Mouse (Mus musculus): ENCODE data around the gene Rsph6a. TPM values are rescaled to one million over a fixed set of nuclear protein-coding genes. Genes with fewer than 3 reads are reported as not detected.

The Rsph6a gene
- polyA plus RNA-seq, 2 experiments = not detected

DNA sequence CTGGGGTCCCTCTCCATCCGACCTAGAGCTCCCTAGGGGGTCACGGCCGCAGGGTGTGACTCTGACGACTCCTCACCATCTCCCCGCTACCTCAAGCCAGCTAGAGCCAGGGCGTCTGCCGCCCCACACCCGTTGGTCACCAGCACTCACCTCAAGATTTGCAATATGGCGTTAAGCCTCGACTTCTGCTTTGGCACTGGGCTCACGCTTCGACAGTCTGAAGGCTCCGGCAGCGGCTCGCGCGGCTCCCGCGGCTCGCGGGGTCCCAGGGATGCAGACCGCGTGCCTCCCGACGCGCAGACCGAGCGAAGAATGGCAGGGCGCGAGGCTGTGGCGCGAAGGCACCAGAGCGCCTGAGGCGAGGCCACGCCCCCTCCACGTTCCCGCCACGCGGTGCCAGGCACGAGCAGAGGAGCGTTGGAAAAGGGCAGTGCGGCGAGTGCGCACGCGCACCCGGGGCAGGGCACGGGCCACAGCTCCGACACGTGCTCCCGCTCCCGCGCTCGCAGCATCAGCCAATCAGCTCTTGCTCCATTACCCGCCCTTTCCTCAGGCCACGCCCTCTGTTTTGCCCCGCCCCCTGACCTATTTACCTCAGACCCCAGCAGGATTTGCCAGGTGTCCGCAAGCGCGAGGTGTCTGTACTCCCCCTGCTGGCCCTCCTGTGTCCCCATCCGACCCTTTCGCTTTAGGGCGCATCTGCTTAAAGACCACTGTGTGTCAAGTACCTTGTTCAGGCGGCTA is 63.7 kb downstream of the Rsph6a start, which contains the start of gene Gm4969:
Gene Gm4969 (minus strand): TSS at position 341 of the 744 bp plus-strand sequence.
- 0 out of 4 replicates have a peak within 1 kb of the TSS, but pooled peaks of 1 of the 2 experiments have one; percentile 88 for H3K4me3 ChIP-seq (ENCODE audit: insufficient read depth in 1 of 2, low read depth in 2 of 2, low read length in 2 of 2)
- H3K27me3 ChIP-seq (ENCODE audit: control insufficient read depth, insufficient read depth, low read length) = peaks cover 7% of the 10 kb centered on the region
- peak within 1 kb of the TSS; percentile 94 for H3K4me2 ChIP-seq (ENCODE audit: low read depth)
- H3K36me3 ChIP-seq (replicated peaks; ENCODE audit: control insufficient read depth, insufficient read depth, low read depth) = no peaks in the 10 kb centered on the region
- no peak within 1 kb of the TSS for H3K27ac ChIP-seq
- ATAC-seq (ENCODE audit: insufficient read depth) = peak; percentile 17; the same call in 1 of the 2 replicates
- peak in 1 of 3 experiments; percentile 22 for DNase-seq (ENCODE audit: low read depth in 3 of 3, low spot score in 3 of 3)
- H3K9ac ChIP-seq (replicated peaks) = no peak within 1 kb of the TSS
- TF ChIP-seq EP300 (IDR thresholded peaks at IDR 0.05; ENCODE audit: low read depth) (no peak), CTCF (IDR thresholded peaks at IDR 0.05; ENCODE audit: low read depth) (peak; percentile 46)
- peaks cover 11 to 18% of the 10 kb centered on the region in 2 experiments for H3K4me1 ChIP-seq (replicated peaks; ENCODE audit: control insufficient read depth in 2 of 2, insufficient read depth in 2 of 2, low read length in 1 of 2)
- peaks cover 4% of the 10 kb centered on the region for H3K9me3 ChIP-seq (ENCODE audit: control insufficient read depth, low read length)
- WGBS (ENCODE audit: insufficient replicate concordance) = 27% methylated on average over 61 of the region's 64 CpGs

GRCm38 (mm10) chr7:19119083-19119482 is 64.6 kb downstream of the Rsph6a start:
- H3K27ac ChIP-seq = no peak overlapping the region
- peaks cover 4% of the 10 kb centered on the region for H3K9me3 ChIP-seq (ENCODE audit: control insufficient read depth, low read length)
- DNase-seq (ENCODE audit: low read depth in 3 of 3, low spot score in 3 of 3) = no peak
- H3K9ac ChIP-seq (replicated peaks) = no peak overlapping the region
- peak overlapping the region; percentile 88 to 91; a peak in 2 of 4 replicates for H3K4me3 ChIP-seq (ENCODE audit: insufficient read depth in 1 of 2, low read depth in 2 of 2, low read length in 2 of 2)
- no peak for TF ChIP-seq CTCF (IDR thresholded peaks at IDR 0.05; ENCODE audit: low read depth)
- TF ChIP-seq EP300 (IDR thresholded peaks at IDR 0.05; ENCODE audit: low read depth) = no peak
- peak overlapping the region; percentile 94 for H3K4me2 ChIP-seq (ENCODE audit: low read depth)
- H3K27me3 ChIP-seq (ENCODE audit: control insufficient read depth, insufficient read depth, low read length) = peaks cover 7% of the 10 kb centered on the region
- H3K36me3 ChIP-seq (replicated peaks; ENCODE audit: control insufficient read depth, insufficient read depth, low read depth) = no peaks in the 10 kb centered on the region
- peak; percentile 3; the same call in 1 of the 2 replicates for ATAC-seq (ENCODE audit: insufficient read depth)
- 86% methylated on average over 8 of the region's 8 CpGs for WGBS (ENCODE audit: insufficient replicate concordance)
- peaks cover 11 to 18% of the 10 kb centered on the region in 2 experiments for H3K4me1 ChIP-seq (replicated peaks; ENCODE audit: control insufficient read depth in 2 of 2, insufficient read depth in 2 of 2, low read length in 1 of 2)

GRCm38 (mm10) chr7:19119631-19120429 is 65.3 kb downstream of the Rsph6a start, which contains the start of gene Fbxo46:
Gene Fbxo46 (plus strand): TSS chr7:19119859.
- H3K9ac ChIP-seq (replicated peaks) = peak within 1 kb of the TSS; percentile 76
- no peaks in the 10 kb centered on the region for H3K36me3 ChIP-seq (replicated peaks; ENCODE audit: control insufficient read depth, insufficient read depth, low read depth)
- 1% methylated on average over 34 of the region's 34 CpGs for WGBS (ENCODE audit: insufficient replicate concordance)
- H3K27me3 ChIP-seq (ENCODE audit: control insufficient read depth, insufficient read depth, low read length) = peaks cover 7% of the 10 kb centered on the region
- H3K9me3 ChIP-seq (ENCODE audit: control insufficient read depth, low read length) = peaks cover 4% of the 10 kb centered on the region
- DNase-seq (ENCODE audit: low read depth in 3 of 3, low spot score in 3 of 3) = peak; percentile 92 to 95 (median 94)
- H3K4me1 ChIP-seq (replicated peaks; ENCODE audit: control insufficient read depth in 2 of 2, insufficient read depth in 2 of 2, low read length in 1 of 2) = peaks cover 11 to 18% of the 10 kb centered on the region in 2 experiments
- H3K27ac ChIP-seq = no peak within 1 kb of the TSS; the same call in 1 of the 2 replicates
- no peak for TF ChIP-seq CTCF (IDR thresholded peaks at IDR 0.05; ENCODE audit: low read depth)
- TF ChIP-seq EP300 (IDR thresholded peaks at IDR 0.05; ENCODE audit: low read depth) = no peak
- peak within 1 kb of the TSS; percentile 88 to 91 for H3K4me3 ChIP-seq (ENCODE audit: insufficient read depth in 1 of 2, low read depth in 2 of 2, low read length in 2 of 2)
- H3K4me2 ChIP-seq (ENCODE audit: low read depth) = peak within 1 kb of the TSS; percentile 94
- ATAC-seq (ENCODE audit: insufficient read depth) = peak; percentile 95

DNA sequence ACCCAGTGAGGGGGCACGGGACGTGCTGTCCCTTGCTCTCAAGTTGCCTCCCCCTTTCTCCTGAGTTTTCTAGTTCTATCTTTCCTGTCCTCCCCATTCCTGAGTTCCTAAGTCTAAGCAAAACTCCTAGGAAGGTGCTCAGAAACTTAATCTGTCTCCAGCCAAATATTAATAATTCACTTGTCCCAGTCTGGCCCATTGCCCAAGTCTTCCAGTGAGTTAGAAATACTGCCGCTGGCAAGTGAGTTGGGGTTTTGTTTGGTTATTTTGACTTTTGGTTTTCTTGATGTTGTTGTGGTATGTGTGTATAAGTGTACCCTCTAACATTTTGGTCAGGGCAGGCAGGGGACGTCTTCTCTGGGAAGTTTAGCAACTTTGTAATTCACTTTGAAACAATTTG is 67.2 kb downstream of the Rsph6a start:
- Histone ChIP-seq H3K4me2 (ENCODE audit: low read depth) (no peak overlapping the region), H3K27ac (no peak overlapping the region), H3K36me3 (replicated peaks; ENCODE audit: control insufficient read depth, insufficient read depth, low read depth) (no peaks in the 10 kb centered on the region), H3K9ac (replicated peaks) (no peak overlapping the region), H3K9me3 (ENCODE audit: control insufficient read depth, low read length) (peaks cover 4% of the 10 kb centered on the region), H3K4me1 (replicated peaks; ENCODE audit: control insufficient read depth in 2 of 2, insufficient read depth in 2 of 2, low read length in 1 of 2) (peaks cover 11 to 18% of the 10 kb centered on the region in 2 experiments), H3K4me3 (ENCODE audit: insufficient read depth in 1 of 2, low read depth in 2 of 2, low read length in 2 of 2) (no peak overlapping the region), H3K27me3 (ENCODE audit: control insufficient read depth, insufficient read depth, low read length) (peaks cover 7% of the 10 kb centered on the region)
- ATAC-seq (ENCODE audit: insufficient read depth) = no peak
- DNase-seq (ENCODE audit: low read depth in 3 of 3, low spot score in 3 of 3) = no peak
- TF ChIP-seq EP300 (IDR thresholded peaks at IDR 0.05; ENCODE audit: low read depth) = no peak
- no peak for TF ChIP-seq CTCF (IDR thresholded peaks at IDR 0.05; ENCODE audit: low read depth)
- 78% methylated on average over 4 of the region's 4 CpGs for WGBS (ENCODE audit: insufficient replicate concordance)

Small RNAs within 50 kb of the gene (microRNA-seq; reads per million reads assigned to microRNA genes)
- not detected for gene Mir3100

Other genes starting within 250 kb of the Rsph6a start
- gene Psg17, start 233.1 kb upstream of the Rsph6a start, polyA plus RNA-seq (2012; rRNA removed) = 0.03 TPM in 1 of 2 replicates, not detected in the other
- not detected in 2 replicates for gene Psg17, start 233.1 kb upstream of the Rsph6a start, polyA plus RNA-seq (2014; fragmentation: Nextera tagmentation; extraction: Ambion mirVana)
- 0.16 and 0.18 TPM in 2 replicates for gene Mill2, start 214.7 kb upstream of the Rsph6a start, polyA plus RNA-seq (2012; rRNA removed)
- gene Mill2, start 214.7 kb upstream of the Rsph6a start, polyA plus RNA-seq (2014; fragmentation: Nextera tagmentation; extraction: Ambion mirVana) = 0.09 and 0.19 TPM in 2 replicates
- gene Pglyrp1, start 183.4 kb upstream of the Rsph6a start, polyA plus RNA-seq (2012; rRNA removed) = 10.5 and 15.1 TPM in 2 replicates
- gene Pglyrp1, start 183.4 kb upstream of the Rsph6a start, polyA plus RNA-seq (2014; fragmentation: Nextera tagmentation; extraction: Ambion mirVana) = 23.2 and 32.0 TPM in 2 replicates
- 6.5 and 10.0 TPM in 2 replicates for gene Ccdc61, start 144.3 kb upstream of the Rsph6a start, polyA plus RNA-seq (2012; rRNA removed)
- gene Ccdc61, start 144.3 kb upstream of the Rsph6a start, polyA plus RNA-seq (2014; fragmentation: Nextera tagmentation; extraction: Ambion mirVana) = 5.5 and 6.7 TPM in 2 replicates
- gene Nova2, start 128.8 kb upstream of the Rsph6a start, polyA plus RNA-seq (2012; rRNA removed) = 0.11 TPM in 2 replicates
- 0.03 and 0.05 TPM in 2 replicates for gene Nova2, start 128.8 kb upstream of the Rsph6a start, polyA plus RNA-seq (2014; fragmentation: Nextera tagmentation; extraction: Ambion mirVana)
- gene Nanos2, start 67.3 kb upstream of the Rsph6a start, polyA plus RNA-seq (2012; rRNA removed) = not detected in 2 replicates
- not detected in 2 replicates for gene Nanos2, start 67.3 kb upstream of the Rsph6a start, polyA plus RNA-seq (2014; fragmentation: Nextera tagmentation; extraction: Ambion mirVana)
- 0.20 and 0.21 TPM in 2 replicates for gene Mypop, start 63.4 kb upstream of the Rsph6a start, polyA plus RNA-seq (2012; rRNA removed)
- gene Mypop, start 63.4 kb upstream of the Rsph6a start, polyA plus RNA-seq (2014; fragmentation: Nextera tagmentation; extraction: Ambion mirVana) = 0.30 and 0.34 TPM in 2 replicates
- gene Irf2bp1, start 50.6 kb upstream of the Rsph6a start, polyA plus RNA-seq (2012; rRNA removed) = 6.8 and 8.3 TPM in 2 replicates
- 6.8 and 7.9 TPM in 2 replicates for gene Irf2bp1, start 50.6 kb upstream of the Rsph6a start, polyA plus RNA-seq (2014; fragmentation: Nextera tagmentation; extraction: Ambion mirVana)
- gene Foxa3, start 31.2 kb upstream of the Rsph6a start, polyA plus RNA-seq (2012; rRNA removed) = 12.2 and 13.9 TPM in 2 replicates
- 25.7 and 26.5 TPM in 2 replicates for gene Foxa3, start 31.2 kb upstream of the Rsph6a start, polyA plus RNA-seq (2014; fragmentation: Nextera tagmentation; extraction: Ambion mirVana)
- 27.3 and 29.1 TPM in 2 replicates for gene Sympk, start 30.3 kb upstream of the Rsph6a start, polyA plus RNA-seq (2012; rRNA removed)
- gene Sympk, start 30.3 kb upstream of the Rsph6a start, polyA plus RNA-seq (2014; fragmentation: Nextera tagmentation; extraction: Ambion mirVana) = 10.7 and 11.8 TPM in 2 replicates
- 18.1 and 20.2 TPM in 2 replicates for gene Dmwd, start 21.5 kb downstream of the Rsph6a start, polyA plus RNA-seq (2012; rRNA removed)
- 3.5 and 3.7 TPM in 2 replicates for gene Dmwd, start 21.5 kb downstream of the Rsph6a start, polyA plus RNA-seq (2014; fragmentation: Nextera tagmentation; extraction: Ambion mirVana)
- gene Dmpk, start 29.2 kb downstream of the Rsph6a start, polyA plus RNA-seq (2012; rRNA removed) = 17.9 and 20.7 TPM in 2 replicates
- gene Dmpk, start 29.2 kb downstream of the Rsph6a start, polyA plus RNA-seq (2014; fragmentation: Nextera tagmentation; extraction: Ambion mirVana) = 8.3 and 10.6 TPM in 2 replicates
- 3.3 and 4.3 TPM in 2 replicates for gene Six5, start 39.9 kb downstream of the Rsph6a start, polyA plus RNA-seq (2012; rRNA removed)
- 0.60 and 1.3 TPM in 2 replicates for gene Six5, start 39.9 kb downstream of the Rsph6a start, polyA plus RNA-seq (2014; fragmentation: Nextera tagmentation; extraction: Ambion mirVana)
- gene Gm4969, start 63.7 kb downstream of the Rsph6a start, polyA plus RNA-seq (2012; rRNA removed) = 0.14 and 0.25 TPM in 2 replicates
- gene Gm4969, start 63.7 kb downstream of the Rsph6a start, polyA plus RNA-seq (2014; fragmentation: Nextera tagmentation; extraction: Ambion mirVana) = 0.16 and 0.22 TPM in 2 replicates
- 2.0 and 2.6 TPM in 2 replicates for gene Fbxo46, start 65.2 kb downstream of the Rsph6a start, polyA plus RNA-seq (2012; rRNA removed)
- gene Fbxo46, start 65.2 kb downstream of the Rsph6a start, polyA plus RNA-seq (2014; fragmentation: Nextera tagmentation; extraction: Ambion mirVana) = 2.6 and 3.0 TPM in 2 replicates
- 2.2 and 2.3 TPM in 2 replicates for gene Qpctl, start 94.6 kb downstream of the Rsph6a start, polyA plus RNA-seq (2012; rRNA removed)
- gene Qpctl, start 94.6 kb downstream of the Rsph6a start, polyA plus RNA-seq (2014; fragmentation: Nextera tagmentation; extraction: Ambion mirVana) = 2.3 and 3.0 TPM in 2 replicates
- gene Snrpd2, start 95.0 kb downstream of the Rsph6a start, polyA plus RNA-seq (2012; rRNA removed) = 40.7 and 67.5 TPM in 2 replicates
- 75.3 and 76.0 TPM in 2 replicates for gene Snrpd2, start 95.0 kb downstream of the Rsph6a start, polyA plus RNA-seq (2014; fragmentation: Nextera tagmentation; extraction: Ambion mirVana)
- 0.05 and 0.16 TPM in 2 replicates for gene Gipr, start 111.4 kb downstream of the Rsph6a start, polyA plus RNA-seq (2012; rRNA removed)
- 0.10 TPM in 1 of 2 replicates, not detected in the other for gene Gipr, start 111.4 kb downstream of the Rsph6a start, polyA plus RNA-seq (2014; fragmentation: Nextera tagmentation; extraction: Ambion mirVana)
- 6.1 and 7.3 TPM in 2 replicates for gene Eml2, start 121.7 kb downstream of the Rsph6a start, polyA plus RNA-seq (2012; rRNA removed)
- 0.98 and 1.3 TPM in 2 replicates for gene Eml2, start 121.7 kb downstream of the Rsph6a start, polyA plus RNA-seq (2014; fragmentation: Nextera tagmentation; extraction: Ambion mirVana)
- 0.35 and 0.53 TPM in 2 replicates for gene Gpr4, start 157.8 kb downstream of the Rsph6a start, polyA plus RNA-seq (2012; rRNA removed)
- 0.10 and 0.23 TPM in 2 replicates for gene Gpr4, start 157.8 kb downstream of the Rsph6a start, polyA plus RNA-seq (2014; fragmentation: Nextera tagmentation; extraction: Ambion mirVana)
- gene Opa3, start 173.6 kb downstream of the Rsph6a start, polyA plus RNA-seq (2012; rRNA removed) = 8.3 and 9.1 TPM in 2 replicates
- gene Opa3, start 173.6 kb downstream of the Rsph6a start, polyA plus RNA-seq (2014; fragmentation: Nextera tagmentation; extraction: Ambion mirVana) = 12.8 and 14.6 TPM in 2 replicates
- 35.3 and 39.9 TPM in 2 replicates for gene Vasp, start 217.1 kb downstream of the Rsph6a start, polyA plus RNA-seq (2012; rRNA removed)
- 25.5 and 31.0 TPM in 2 replicates for gene Vasp, start 217.1 kb downstream of the Rsph6a start, polyA plus RNA-seq (2014; fragmentation: Nextera tagmentation; extraction: Ambion mirVana)
- 0.04 TPM in 1 of 2 replicates, not detected in the other for gene Ppm1n, start 225.4 kb downstream of the Rsph6a start, polyA plus RNA-seq (2012; rRNA removed)
- gene Ppm1n, start 225.4 kb downstream of the Rsph6a start, polyA plus RNA-seq (2014; fragmentation: Nextera tagmentation; extraction: Ambion mirVana) = not detected in 2 replicates
- 2.9 and 4.1 TPM in 2 replicates for gene Rtn2, start 227.9 kb downstream of the Rsph6a start, polyA plus RNA-seq (2012; rRNA removed)
- gene Rtn2, start 227.9 kb downstream of the Rsph6a start, polyA plus RNA-seq (2014; fragmentation: Nextera tagmentation; extraction: Ambion mirVana) = 2.6 and 3.0 TPM in 2 replicates